Mouse (Mus musculus): ENCODE results near the gene Lgals12.

Gene Lgals12

DNA sequence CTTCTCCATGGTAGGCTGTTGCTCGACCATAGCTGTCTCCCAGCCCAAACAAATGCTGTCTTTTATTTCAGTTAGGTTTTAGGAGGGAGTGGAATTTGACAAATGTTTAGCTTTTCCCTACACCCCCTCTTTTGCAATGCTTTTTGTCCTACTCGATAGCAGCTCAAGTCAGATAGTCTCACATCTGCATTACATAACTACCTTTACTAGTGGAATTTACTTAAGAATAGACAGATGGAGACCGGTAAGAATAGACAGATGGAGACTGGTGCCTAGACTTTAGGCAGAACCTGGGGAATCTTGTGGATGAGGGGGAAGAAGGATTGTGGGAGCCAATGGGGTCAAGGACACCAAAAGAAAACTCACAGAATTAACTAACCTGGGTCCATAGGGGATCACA is 23.4 kb downstream of the Lgals12 start:
- DNase-seq (ENCODE audit: low read depth), result no peak

DNA sequence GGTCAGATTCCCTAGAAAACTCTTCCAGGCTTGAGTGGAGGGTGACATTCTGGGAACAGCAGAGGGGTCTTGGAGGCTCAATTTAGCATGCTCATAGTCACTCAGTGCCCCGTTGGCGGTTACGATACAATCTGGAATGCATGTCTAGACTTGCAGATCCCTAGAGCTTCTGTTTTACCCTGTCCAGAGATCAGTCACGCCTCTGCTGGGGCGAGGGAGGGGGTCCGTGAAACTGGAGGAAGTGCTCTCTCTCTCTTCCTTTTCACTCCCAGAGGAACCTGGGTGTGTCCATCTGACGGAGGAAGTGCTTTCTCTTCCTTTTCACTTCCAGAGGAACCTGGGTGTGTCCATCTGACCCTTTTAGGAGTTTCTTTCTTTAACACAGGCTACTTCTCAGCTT is 23.9 kb downstream of the Lgals12 start:
- DNase-seq (ENCODE audit: low read depth), result no peak

DNA sequence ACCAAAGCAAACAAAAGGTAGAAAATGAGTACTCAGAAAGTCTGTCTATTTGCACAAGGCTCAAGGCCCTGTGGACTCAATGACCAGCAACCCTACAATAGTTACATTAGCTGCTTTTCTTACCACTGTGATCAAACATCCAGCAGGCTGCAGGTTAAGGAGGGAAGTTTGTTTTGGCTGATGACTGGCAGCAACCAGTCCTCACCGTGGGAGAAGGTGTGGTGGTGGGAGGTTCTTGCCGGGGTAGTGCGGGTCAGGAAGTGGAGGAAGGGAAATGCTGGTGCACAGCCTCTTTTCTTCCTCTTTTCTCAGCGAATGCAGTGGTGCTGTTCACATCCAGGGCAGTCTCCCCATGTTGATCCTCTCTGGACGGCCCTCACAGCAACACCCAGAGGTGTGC is 26.0 kb downstream of the Lgals12 start:
- no peak for DNase-seq (ENCODE audit: low read depth)

DNA sequence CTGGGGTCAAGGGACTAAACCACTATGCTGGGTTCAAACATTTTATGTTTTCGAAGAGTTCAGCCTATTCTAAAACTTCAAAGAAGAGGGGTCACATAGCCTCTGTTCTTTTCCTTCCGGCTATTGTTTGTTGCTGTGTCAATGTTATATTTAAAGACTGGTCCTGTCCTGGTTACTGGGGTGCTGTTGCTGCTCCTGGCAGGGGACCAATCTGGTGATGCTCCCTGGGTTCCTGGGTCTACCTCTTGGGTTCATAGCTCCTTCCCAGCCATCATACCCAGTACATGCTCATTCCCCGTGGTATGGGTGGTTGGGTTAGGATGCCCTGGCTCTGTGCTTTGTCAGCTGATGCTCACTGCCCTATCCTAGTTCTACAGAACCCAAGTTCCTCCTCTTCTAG is 29.3 kb downstream of the Lgals12 start:
- DNase-seq (ENCODE audit: low read depth), result no peak

DNA sequence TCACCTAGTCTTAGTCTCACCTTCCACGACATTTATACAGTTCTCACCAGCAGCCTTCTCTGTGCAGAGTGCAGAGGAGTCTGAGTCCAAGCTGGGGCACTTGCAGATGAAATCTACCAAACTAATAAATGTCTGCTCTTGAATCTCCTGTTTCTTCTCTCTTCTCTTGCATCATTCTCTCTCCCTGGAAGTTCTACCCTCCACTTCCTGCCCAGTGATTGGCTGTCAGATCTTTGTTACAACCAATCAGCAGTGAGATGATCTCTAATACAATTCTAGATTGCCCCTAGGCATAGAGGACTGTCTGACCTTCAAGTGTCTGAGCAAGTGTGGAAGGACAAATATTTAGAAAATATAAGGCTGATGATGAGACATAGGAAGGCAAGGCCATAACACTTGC is 30.8 kb downstream of the Lgals12 start:
- DNase-seq (ENCODE audit: low read depth), result no peak

DNA sequence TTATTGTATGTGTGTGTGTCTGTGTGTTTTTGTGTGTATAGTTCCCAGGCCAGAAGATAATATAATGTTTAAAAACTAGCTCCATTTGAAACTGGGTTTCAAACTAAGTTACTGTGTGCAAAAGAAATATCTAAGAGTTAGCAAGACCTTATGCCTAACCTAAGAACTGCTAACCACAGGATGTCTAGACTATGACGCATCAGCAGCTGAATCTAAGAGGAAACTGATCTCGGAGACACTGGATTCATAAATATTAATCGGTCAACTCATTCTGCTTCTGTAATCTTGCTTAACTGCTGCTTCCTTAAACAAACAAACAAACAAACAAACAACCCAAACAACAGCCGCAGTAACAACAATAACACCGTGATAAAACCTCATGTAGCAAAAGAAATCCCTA is 37.3 kb downstream of the Lgals12 start:
- peak; percentile 71 for DNase-seq (ENCODE audit: low read depth)

DNA sequence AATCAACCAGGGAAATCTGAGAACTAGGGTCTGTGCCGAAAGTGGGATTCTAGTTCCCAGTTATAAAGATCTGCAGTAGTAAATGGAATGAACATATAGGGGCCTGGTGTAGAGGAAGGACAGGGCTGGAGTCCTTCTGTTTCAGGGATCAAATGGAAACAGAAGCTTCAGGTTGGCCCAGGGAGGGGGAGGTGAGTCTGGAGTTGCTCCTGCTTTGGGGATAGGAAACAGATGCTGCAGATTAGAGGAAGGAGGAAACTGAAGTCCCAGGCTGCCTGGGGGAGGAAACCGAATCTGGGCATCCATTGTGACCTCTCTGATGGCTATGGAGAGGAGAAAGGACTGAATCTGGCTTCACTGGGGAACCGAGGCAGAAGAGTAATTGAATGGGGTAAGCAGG is 38.6 kb downstream of the Lgals12 start:
- no peak for DNase-seq (ENCODE audit: low read depth)

DNA sequence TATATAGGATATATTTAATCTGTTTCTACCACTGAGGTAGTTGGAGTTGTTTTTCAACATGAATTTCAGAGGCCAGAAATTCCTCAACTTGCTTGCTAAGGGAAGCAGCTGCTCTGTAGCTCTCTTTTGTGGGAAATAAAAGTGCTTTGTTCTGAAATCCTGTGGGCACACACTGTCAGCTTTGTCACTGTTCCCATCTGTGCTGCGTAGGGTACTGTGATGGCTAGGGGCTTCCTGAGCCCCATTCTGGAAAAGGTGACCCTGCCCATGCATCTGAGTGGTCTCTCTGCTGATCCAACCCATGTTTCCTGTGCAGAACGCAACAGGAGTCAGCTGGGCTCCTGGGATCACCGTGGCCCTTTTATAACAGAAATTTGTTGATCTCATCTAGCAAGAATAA is 40.2 kb downstream of the Lgals12 start:
- no peak for DNase-seq (ENCODE audit: low read depth)

DNA sequence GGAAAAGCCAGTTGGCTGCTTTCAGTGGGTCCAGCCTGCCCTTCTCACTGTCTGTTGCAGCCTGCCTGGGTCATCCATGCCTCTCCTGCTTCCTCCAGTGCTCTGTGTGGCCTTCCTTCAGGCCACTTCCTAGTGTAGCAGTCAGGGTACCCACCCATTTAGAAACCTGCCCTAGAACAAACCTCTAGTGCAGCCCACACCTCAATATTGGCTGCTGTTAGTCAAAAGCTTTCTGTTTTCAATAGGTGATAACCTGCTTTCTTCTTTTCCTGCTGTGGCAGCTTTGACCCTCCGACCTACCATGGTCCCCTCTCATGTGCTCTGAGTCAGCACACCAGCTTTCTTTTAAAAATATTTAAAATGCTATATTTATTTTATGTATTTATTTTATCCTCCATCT is 42.5 kb downstream of the Lgals12 start:
- DNase-seq (ENCODE audit: low read depth), result no peak

DNA sequence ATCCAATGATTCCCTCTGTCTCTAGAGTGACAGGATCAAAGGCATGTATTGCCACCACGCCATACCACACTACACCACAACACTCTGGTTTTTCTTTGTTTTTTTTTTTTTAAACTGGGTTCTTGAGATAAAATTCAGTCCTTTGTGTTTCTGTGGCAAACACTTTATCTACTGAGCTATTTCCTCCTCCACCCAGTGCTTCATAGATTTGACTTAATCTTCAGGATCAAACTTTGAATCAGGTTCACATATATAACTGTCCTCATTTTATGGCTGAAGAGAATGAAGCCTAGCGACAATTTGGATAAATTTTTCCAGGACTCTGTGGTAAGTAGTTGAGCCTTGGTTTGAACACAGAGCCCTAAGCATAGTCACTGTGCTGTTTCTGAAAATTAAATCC is 43.3 kb downstream of the Lgals12 start:
- no peak for DNase-seq (ENCODE audit: low read depth)

DNA sequence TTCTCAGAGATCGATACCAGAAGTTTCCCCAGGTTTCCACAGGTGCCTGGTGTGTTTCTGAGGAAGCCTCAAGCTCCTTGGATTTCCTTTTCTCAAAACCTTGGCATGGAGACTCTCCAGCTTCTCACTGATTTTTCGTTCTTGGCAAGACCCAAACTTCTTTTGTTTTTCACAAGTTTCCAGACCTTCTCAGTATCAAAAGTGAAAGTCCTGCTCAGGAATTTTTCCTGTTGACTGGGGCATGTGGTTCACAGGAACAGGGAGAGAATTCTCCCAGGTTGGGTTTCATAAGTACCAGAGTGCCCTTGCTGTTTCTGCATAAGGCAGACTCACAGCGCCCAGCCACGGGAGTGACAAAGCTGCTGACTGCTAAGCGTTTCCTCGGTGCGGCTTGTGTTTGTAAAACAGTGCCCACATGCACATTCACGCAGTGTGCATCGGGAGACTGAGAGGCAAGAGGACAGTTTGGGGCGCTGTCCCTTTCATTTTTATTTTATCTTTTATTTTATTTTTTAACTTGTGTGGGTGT is 44.3 kb downstream of the Lgals12 start:
- no peak for DNase-seq (ENCODE audit: low read depth)

DNA sequence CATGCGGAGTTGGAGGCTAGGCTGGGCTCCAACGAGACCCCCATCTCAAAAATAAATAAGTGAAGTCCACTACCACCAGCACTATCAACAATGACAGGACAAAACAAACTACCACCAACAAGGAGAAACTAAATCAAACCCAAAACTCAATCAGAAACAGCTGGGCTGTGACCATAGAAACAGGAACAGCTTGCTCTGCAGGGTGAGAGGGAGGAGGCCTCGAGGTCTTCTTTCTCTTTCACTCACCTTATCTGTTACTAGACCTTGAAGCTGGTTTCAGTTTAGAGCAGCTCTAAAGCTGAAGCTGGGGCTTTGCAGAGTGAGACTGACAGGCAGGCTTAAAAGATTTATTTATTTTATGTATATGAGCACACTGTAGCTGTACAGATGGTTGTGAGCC is 45.5 kb downstream of the Lgals12 start:
- peak; percentile 14 for DNase-seq (ENCODE audit: low read depth)

DNA sequence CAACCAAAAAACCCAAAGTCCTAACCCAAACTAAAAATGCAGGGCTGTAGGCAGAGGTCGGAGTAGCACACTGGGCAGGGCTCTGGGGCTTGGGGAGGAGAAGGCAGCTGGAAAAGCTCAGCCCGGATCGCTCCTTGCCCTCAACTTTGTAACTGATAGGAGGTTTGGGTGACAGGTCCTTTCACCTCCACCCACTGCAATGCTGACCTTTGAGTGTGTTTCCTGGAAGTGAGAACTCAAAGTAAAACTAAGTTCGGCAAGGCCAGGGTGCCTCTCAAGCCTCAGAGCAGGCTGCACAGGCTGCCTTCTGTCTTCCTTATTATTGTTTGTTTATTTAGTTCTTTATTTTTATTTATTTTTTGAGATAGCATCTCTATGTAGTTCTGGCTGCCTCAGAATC is 47.0 kb downstream of the Lgals12 start:
- DNase-seq (ENCODE audit: low read depth), result no peak

DNA sequence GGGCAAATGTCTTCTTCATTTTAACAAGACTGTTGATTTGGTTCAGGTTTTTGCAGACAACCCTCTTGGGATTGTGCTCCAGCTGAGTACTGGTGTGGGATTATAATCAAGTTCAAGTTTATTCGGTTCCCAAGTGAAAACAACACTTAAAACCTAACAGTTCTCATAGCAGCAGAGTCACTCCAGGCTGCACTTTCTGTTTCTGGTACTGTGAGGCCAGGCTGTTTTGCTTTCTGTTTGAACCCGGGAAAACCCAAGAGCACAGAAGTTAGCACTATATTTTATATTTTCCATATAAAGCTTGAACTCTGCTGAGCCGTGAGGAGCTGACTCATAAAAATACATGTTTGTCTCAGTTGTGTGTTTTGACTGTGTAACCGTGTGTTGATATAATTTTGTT is 48.3 kb downstream of the Lgals12 start:
- peak; percentile 29 for DNase-seq (ENCODE audit: low read depth)

DNA sequence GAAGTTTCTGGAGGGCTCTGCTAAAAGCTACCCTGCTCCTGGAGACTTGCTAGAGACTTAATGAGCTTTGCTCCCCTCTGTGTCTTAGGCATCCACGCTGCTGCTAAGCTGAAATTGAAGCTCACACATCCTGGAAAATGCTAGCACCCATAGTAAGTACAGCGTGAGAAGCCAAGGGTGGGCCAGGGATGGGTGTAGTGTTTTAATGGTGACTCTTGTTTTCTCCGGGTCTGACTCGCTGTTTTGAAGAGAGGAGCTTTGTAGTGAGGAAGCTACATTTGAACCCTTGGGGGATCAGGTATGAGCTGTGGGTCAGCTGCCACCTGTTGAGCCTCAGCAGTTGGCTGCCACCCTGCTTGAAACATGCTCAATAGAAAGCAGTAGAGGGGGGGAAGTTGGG is 49.1 kb downstream of the Lgals12 start:
- peak; percentile 26 for DNase-seq (ENCODE audit: low read depth)

DNA sequence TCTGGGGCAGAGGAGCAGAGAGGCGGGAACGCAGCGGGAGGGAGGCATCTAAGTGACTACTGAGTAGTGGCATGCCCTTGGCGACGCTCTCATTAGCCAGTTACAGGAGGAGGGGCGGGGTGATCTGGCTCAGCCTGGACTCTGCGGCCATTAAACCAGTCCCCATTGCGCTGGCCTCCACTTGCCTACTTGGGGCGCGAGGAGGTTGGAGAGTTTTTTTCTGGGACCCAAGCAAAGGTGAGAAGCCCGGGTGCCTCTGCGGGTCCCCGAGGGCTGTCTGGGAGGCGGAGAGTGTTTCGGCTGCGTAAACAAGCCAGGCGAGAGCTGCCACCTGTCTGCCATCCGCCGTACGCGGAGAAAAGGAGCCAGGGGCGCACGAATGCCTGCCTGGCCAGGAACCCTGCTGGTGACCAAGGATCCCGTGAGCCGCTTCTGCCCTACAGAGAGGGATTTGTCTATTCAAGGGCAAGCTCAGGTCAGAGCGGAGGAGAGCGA is 49.6 kb downstream of the Lgals12 start, which contains the start of gene Pla2g16:
Pla2g16 (plus strand) TSS at position 132 of the 495 bp plus-strand sequence.
- DNase-seq (ENCODE audit: low read depth), result peak; percentile 83

DNA sequence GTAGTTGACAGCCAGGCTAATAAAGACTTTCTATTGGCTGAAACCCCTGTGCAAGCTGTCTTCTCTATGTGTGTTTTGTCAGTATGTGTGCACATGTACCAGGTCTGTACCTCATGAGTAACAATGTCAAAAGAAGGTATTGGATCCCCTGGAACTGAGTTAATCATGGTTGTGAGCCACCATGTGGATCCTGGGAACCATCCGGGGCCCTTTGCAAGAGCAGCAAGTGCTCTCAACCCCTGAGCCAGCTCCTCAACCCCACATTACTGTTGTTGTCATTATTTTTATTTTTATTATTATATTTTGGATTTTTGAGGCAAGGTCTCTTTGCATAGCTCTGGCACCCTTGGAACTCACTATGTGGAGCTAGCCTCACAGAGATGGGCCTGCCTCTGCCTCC is 50.4 kb downstream of the Lgals12 start:
- DNase-seq (ENCODE audit: low read depth), result no peak

DNA sequence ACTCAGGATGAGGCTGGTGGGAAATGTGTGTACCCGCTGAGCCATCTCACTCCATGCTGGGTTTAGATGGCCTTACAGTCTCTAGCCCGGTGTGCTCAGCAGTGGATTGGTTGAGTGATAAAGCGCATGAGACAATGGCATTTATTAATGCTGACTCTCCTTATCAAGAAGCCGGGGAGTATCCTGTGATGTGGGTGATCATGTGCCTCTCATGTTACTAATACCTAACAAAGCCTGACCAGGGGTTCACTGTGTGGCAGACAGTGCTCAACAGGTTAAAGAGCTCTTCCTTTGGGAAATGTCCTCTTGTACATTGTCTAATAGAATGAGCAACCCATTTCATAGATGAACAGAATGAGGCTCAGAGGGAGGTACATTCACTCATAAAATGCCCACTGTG is 52.1 kb downstream of the Lgals12 start:
- no peak for DNase-seq (ENCODE audit: low read depth)

DNA sequence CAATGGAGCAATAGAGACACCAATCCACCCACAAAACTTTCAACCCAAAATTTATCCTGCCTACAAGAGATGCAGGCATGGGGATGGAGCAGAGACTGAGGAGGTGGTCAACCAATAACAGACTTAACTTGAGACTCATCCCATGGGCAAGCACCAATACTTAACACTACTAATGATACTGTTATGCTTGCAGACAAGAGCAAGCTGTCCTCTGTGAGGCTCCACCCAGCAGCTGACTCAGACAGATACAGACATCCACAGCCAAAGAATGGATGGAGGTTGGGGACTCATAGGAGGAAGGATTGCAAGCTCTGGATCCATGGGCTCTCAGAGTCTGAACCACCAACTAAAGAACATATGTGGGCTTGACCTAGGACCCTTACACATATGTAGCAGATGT is 53.6 kb downstream of the Lgals12 start:
- DNase-seq (ENCODE audit: low read depth), result no peak

DNA sequence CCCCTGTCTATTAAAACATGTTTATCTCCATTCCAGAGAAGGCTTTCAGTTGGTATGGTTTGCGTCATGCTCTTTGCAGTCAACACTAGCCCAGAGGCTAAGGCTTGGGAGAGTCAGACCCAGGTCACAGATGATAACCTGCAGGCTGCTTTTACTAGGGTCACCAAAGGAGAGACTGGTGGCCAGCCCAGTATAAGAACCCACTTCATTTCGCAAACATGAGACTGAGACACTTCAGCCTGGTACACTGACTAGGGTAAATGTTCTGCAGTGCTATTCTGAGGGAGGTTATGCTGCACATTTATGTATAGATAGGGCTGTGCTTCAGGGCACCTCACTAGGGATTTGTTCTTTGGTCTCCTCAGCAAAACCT is 54.7 kb downstream of the Lgals12 start:
- DNase-seq (ENCODE audit: low read depth), result no peak

DNA sequence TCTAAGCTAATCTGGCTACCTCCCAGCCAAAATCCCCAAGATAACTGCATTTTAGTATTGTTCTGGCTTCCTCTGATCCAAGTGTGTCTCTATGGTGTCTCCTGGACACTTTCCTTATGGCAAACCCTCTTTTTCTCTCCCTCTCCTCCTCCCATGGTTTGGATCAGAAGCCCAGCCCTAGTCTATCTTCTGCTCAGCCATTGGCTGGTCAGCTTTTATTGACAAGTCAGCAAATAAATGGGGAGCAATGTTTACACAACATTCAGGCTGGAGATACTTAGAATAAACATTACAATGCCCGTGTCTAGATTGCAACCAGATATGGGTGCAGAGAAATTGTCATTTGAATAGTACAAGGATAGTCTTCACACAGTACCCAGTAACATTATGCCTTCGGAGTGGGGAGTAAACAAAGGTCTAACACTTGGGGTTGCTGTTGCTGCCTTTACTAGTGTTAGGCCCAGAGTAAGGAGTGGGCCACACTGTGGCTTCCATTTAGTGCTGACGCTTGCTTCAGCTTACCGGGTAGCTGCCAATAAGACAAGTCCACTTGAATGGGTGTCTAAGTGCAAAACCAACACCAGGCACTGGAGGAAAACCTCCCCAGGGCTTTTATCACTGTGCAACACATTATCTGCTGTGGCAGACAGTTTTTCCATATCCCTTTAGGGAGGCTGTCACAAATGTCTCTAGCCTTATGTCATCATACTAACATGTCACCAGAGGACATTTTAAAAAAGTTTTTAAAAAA is 55.3 kb downstream of the Lgals12 start:
- no peak for DNase-seq (ENCODE audit: low read depth)

DNA sequence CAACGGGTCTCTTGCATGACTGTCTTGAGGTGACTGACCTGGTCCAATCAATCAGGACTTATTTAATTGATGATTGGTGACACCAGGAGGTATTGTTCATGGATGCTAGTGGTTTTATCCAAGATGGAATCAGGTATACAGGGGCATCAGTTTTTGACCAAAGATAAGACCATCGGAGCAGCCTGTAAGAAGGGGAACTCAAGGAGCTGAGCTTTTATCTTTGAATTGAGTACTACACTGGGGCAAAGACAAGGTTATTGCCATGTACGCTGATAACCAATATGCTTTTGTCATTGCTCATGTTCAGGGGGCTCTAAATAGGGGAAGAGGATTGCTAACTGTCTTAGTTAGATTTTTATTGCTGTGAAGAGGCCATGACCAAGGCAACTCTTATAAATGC is 58.1 kb downstream of the Lgals12 start:
- no peak for DNase-seq (ENCODE audit: low read depth)
